Mouse (Mus musculus) ovary, postnatal 36 days (tissue): Measurements from ENCODE around the gene Slc25a47.

Source experiments
- DNase-seq: peaks from one replicate; pipeline ENCODE4 v3.0.0; 2022; ENCODE audit warnings: low spot score, mixed read lengths

The Slc25a47 gene

GRCm38 (mm10) chr12:108835840-108836409 lies at the start of gene Slc25a47, which contains the start of gene Slc25a29:
Gene Slc25a47, plus strand, starts transcription at chr12:108836046.
Gene Slc25a29, minus strand, starts transcription at chr12:108835883.
- DNase-seq: peak; percentile 97

- no peak for DNase-seq
Observed at GRCm38 (mm10) chr12:108787329-108787728, 48.5 kb upstream of the Slc25a47 start.

GRCm38 (mm10) chr12:108792152-108792545 lies 43.7 kb upstream of the Slc25a47 start:
- peak; percentile 80 for DNase-seq

GRCm38 (mm10) chr12:108792546-108793452 lies 43.0 kb upstream of the Slc25a47 start, which contains the start of gene Yy1:
Gene Yy1, plus strand, starts transcription at chr12:108792973.
- peak; percentile 99 for DNase-seq

GRCm38 (mm10) chr12:108793453-108793941 lies 42.3 kb upstream of the Slc25a47 start:
- DNase-seq: peak; percentile 49

- DNase-seq: peak; percentile 83
Observed at GRCm38 (mm10) chr12:108794078-108794711, 41.7 kb upstream of the Slc25a47 start.

GRCm38 (mm10) chr12:108794979-108795537 lies 40.8 kb upstream of the Slc25a47 start:
- DNase-seq: no peak

GRCm38 (mm10) chr12:108801613-108802012 lies 34.2 kb upstream of the Slc25a47 start:
- no peak for DNase-seq

GRCm38 (mm10) chr12:108804388-108804787 lies 31.5 kb upstream of the Slc25a47 start:
- DNase-seq: no peak

GRCm38 (mm10) chr12:108808465-108808864 lies 27.4 kb upstream of the Slc25a47 start:
- DNase-seq: no peak

- DNase-seq: no peak
Observed at GRCm38 (mm10) chr12:108809771-108810170, 26.1 kb upstream of the Slc25a47 start.

- no peak for DNase-seq
Observed at GRCm38 (mm10) chr12:108810309-108810708, 25.5 kb upstream of the Slc25a47 start.

- DNase-seq: no peak
Observed at GRCm38 (mm10) chr12:108811133-108811532, 24.7 kb upstream of the Slc25a47 start.

- DNase-seq: no peak
Observed at GRCm38 (mm10) chr12:108812463-108812862, 23.4 kb upstream of the Slc25a47 start.

GRCm38 (mm10) chr12:108814470-108814869 lies 21.4 kb upstream of the Slc25a47 start:
- DNase-seq: no peak

GRCm38 (mm10) chr12:108816569-108816968 lies 19.3 kb upstream of the Slc25a47 start:
- no peak for DNase-seq

- no peak for DNase-seq
Observed at GRCm38 (mm10) chr12:108820461-108820860, 15.4 kb upstream of the Slc25a47 start.

- DNase-seq: no peak
Observed at GRCm38 (mm10) chr12:108823036-108823435, 12.8 kb upstream of the Slc25a47 start.

- no peak for DNase-seq
Observed at GRCm38 (mm10) chr12:108824225-108824874, 11.5 kb upstream of the Slc25a47 start.

- no peak for DNase-seq
Observed at GRCm38 (mm10) chr12:108825561-108826224, 10.2 kb upstream of the Slc25a47 start.
